Mouse (Mus musculus) embryonic facial prominence, embryonic 15.5 days (tissue): Measurements from ENCODE around the gene Svop. TPM values are rescaled to one million over a fixed set of nuclear protein-coding genes. Genes with fewer than 3 reads are reported as not detected.
A peak's percentile ranks its signal among the peaks of the same experiment; 100 is the strongest.

ENCODE experiments used
- ATAC-seq: fragments of 200-750 bp; cut with Nextera tagmentation; 2 replicates; pipeline ENCODE4 v1.8.0; 2017; ENCODE audit warnings: low read depth, moderate TSS enrichment; ENCODE audit not compliant: insufficient number of reproducible peaks, low FRiP score, low TSS enrichment
- H3K27ac ChIP-seq: fragments of 300-500 bp; sonication (generic); replicated peaks from 2 replicates; pipeline ENCODE4 v1.5.1; 2015; ENCODE audit warnings: mild to moderate bottlenecking, inconsistent platforms
- H3K27me3 ChIP-seq: fragments of 300-500 bp; sonication (generic); 2 replicates; pipeline ENCODE4 v1.6.1; 2015; ENCODE audit warnings: inconsistent platforms
- H3K36me3 ChIP-seq: fragments of 300-500 bp; sonication (generic); 2 replicates; pipeline ENCODE4 v1.6.1; 2015; ENCODE audit warnings: mild to moderate bottlenecking, inconsistent platforms
- H3K4me1 ChIP-seq: fragments of 300-500 bp; sonication (generic); 2 replicates; pipeline ENCODE4 v1.6.1; 2015; ENCODE audit warnings: inconsistent platforms
- H3K4me2 ChIP-seq: fragments of 300-500 bp; sonication (generic); replicated peaks from 2 replicates; pipeline ENCODE4 v1.6.1; 2015; ENCODE audit warnings: mild to moderate bottlenecking, inconsistent platforms
- H3K4me3 ChIP-seq: fragments of 300-500 bp; sonication (generic); replicated peaks from 2 replicates; pipeline ENCODE4 v1.5.1; 2015; ENCODE audit warnings: mild to moderate bottlenecking, inconsistent platforms
- H3K9ac ChIP-seq: fragments of 300-500 bp; sonication (generic); 2 replicates; pipeline ENCODE4 v1.6.1; 2015; ENCODE audit warnings: inconsistent platforms
- H3K9me3 ChIP-seq: fragments of 300-500 bp; sonication (generic); replicated peaks from 2 replicates; pipeline ENCODE4 v1.6.1; 2016; ENCODE audit warnings: inconsistent platforms
- WGBS: fragments of 180-500 bp; shearing (Covaris S2); methylation state at CpG from one replicate; pipeline ENCODE4 v1.1.7; 2015; 5-methylcytosine and 5-hydroxymethylcytosine counted together
- polyA plus RNA-seq: library from polyadenylated mRNA; unstranded; fragments of >200 nt; fragmentation: Nextera tagmentation; extraction: Ambion mirVana; gene quantifications from 2 replicates; pipeline ENCODE4 v1.2.1, GENCODE M21; 2015

The Svop gene
- polyA plus RNA-seq, 1 experiment from 2014 or later = 0.48 TPM

GRCm38 (mm10) chr5:114101873-114102272 is 10.5 kb upstream of the Svop start:
- Histone ChIP-seq H3K27me3 (no peaks in the 10 kb centered on the region), H3K4me3 (no peak overlapping the region), H3K9ac (no peak overlapping the region), H3K36me3 (peaks cover 27% of the 10 kb centered on the region), H3K4me2 (no peak overlapping the region), H3K4me1 (peaks cover 19% of the 10 kb centered on the region), H3K9me3 (no peaks in the 10 kb centered on the region), H3K27ac (no peak overlapping the region)
- no peak for ATAC-seq
- WGBS = 81% methylated on average over 4 of the region's 4 CpGs

- ATAC-seq = peak; percentile 56
- WGBS = 3% methylated on average over 50 of the region's 64 CpGs
- Histone ChIP-seq H3K4me3 (peak overlapping the region; percentile 95), H3K36me3 (peaks cover 14% of the 10 kb centered on the region), H3K27me3 (no peaks in the 10 kb centered on the region), H3K27ac (0 out of 2 replicates have a peak overlapping the region, but pooled peaks have one; percentile 68), H3K4me2 (peak overlapping the region; percentile 92), H3K9me3 (no peaks in the 10 kb centered on the region), H3K4me1 (peaks cover 19% of the 10 kb centered on the region), H3K9ac (peak overlapping the region; percentile 96)
Observed at GRCm38 (mm10) chr5:114100390-114101099, 9.2 kb upstream of the Svop start.

- Histone ChIP-seq H3K36me3 (peaks cover 7% of the 10 kb centered on the region; the same call in 1 of the 2 replicates), H3K4me3 (peak overlapping the region; percentile 95), H3K4me2 (peak overlapping the region; percentile 92), H3K9ac (peak overlapping the region; percentile 96), H3K4me1 (peaks cover 19% of the 10 kb centered on the region), H3K9me3 (no peaks in the 10 kb centered on the region), H3K27ac (peak overlapping the region; percentile 68), H3K27me3 (no peaks in the 10 kb centered on the region)
- 7% methylated on average over 37 of the region's 37 CpGs for WGBS
- peak; percentile 91 for ATAC-seq
Observed at GRCm38 (mm10) chr5:114099709-114100389, 8.5 kb upstream of the Svop start.

GRCm38 (mm10) chr5:114090421-114091013 is 853 bp downstream of the Svop start:
- ATAC-seq = no peak
- Histone ChIP-seq H3K27me3 (no peaks in the 10 kb centered on the region), H3K4me1 (peaks cover 13% of the 10 kb centered on the region), H3K4me3 (0 out of 2 replicates have a peak overlapping the region, but pooled peaks have one; percentile 26), H3K9me3 (no peaks in the 10 kb centered on the region), H3K27ac (no peak overlapping the region), H3K9ac (no peak overlapping the region), H3K36me3 (no peaks in the 10 kb centered on the region), H3K4me2 (peak overlapping the region; percentile 50; the same call in 1 of the 2 replicates)
- 15% methylated on average over 7 of the region's 7 CpGs for WGBS

GRCm38 (mm10) chr5:114087875-114088480 is 3.4 kb downstream of the Svop start:
- Histone ChIP-seq H3K36me3 (no peaks in the 10 kb centered on the region), H3K4me3 (no peak overlapping the region), H3K27ac (no peak overlapping the region), H3K9me3 (no peaks in the 10 kb centered on the region), H3K4me2 (no peak overlapping the region), H3K27me3 (no peaks in the 10 kb centered on the region), H3K4me1 (peaks cover 13% of the 10 kb centered on the region), H3K9ac (no peak overlapping the region)
- no peak for ATAC-seq
- WGBS = 63% methylated on average over 12 of the region's 12 CpGs

- Histone ChIP-seq H3K27ac (no peak overlapping the region), H3K36me3 (no peaks in the 10 kb centered on the region), H3K9me3 (no peaks in the 10 kb centered on the region), H3K4me3 (no peak overlapping the region), H3K9ac (no peak overlapping the region), H3K27me3 (no peaks in the 10 kb centered on the region), H3K4me1 (0 out of 2 replicates have a peak, but pooled peaks cover under 1% of the 10 kb centered on the region), H3K4me2 (no peak overlapping the region)
- ATAC-seq = no peak
- WGBS = 81% methylated on average over 14 of the region's 14 CpGs
Observed at GRCm38 (mm10) chr5:114085501-114085900, 5.9 kb downstream of the Svop start.

GRCm38 (mm10) chr5:114077009-114077408 is 14.4 kb downstream of the Svop start:
- Histone ChIP-seq H3K4me1 (no peaks in the 10 kb centered on the region), H3K27ac (no peak overlapping the region), H3K4me2 (no peak overlapping the region), H3K9ac (no peak overlapping the region), H3K36me3 (no peaks in the 10 kb centered on the region), H3K4me3 (no peak overlapping the region), H3K27me3 (no peaks in the 10 kb centered on the region), H3K9me3 (no peaks in the 10 kb centered on the region)
- no peak for ATAC-seq
- WGBS = 62% methylated on average over 8 of the region's 8 CpGs

- Histone ChIP-seq H3K9me3 (no peaks in the 10 kb centered on the region), H3K4me3 (no peak overlapping the region), H3K4me2 (no peak overlapping the region), H3K27ac (no peak overlapping the region), H3K4me1 (no peaks in the 10 kb centered on the region), H3K36me3 (no peaks in the 10 kb centered on the region), H3K27me3 (no peaks in the 10 kb centered on the region), H3K9ac (no peak overlapping the region)
- no peak for ATAC-seq
- WGBS = 46% methylated on average over 2 of the region's 2 CpGs
Observed at GRCm38 (mm10) chr5:114072262-114072661, 19.1 kb downstream of the Svop start.

GRCm38 (mm10) chr5:114070858-114071257 is 20.5 kb downstream of the Svop start:
- WGBS = 84% methylated on average over 4 of the region's 4 CpGs
- H3K27me3 ChIP-seq = no peaks in the 10 kb centered on the region
- no peak for ATAC-seq
- no peak overlapping the region for H3K4me2 ChIP-seq
- no peak overlapping the region for H3K4me3 ChIP-seq
- H3K36me3 ChIP-seq = no peaks in the 10 kb centered on the region
- H3K9ac ChIP-seq = no peak overlapping the region
- H3K9me3 ChIP-seq = no peaks in the 10 kb centered on the region
- H3K4me1 ChIP-seq = no peaks in the 10 kb centered on the region
- no peak overlapping the region for H3K27ac ChIP-seq

GRCm38 (mm10) chr5:114067982-114068381 is 23.4 kb downstream of the Svop start:
- Histone ChIP-seq H3K4me3 (no peak overlapping the region), H3K4me1 (no peaks in the 10 kb centered on the region), H3K27me3 (no peaks in the 10 kb centered on the region), H3K36me3 (no peaks in the 10 kb centered on the region), H3K9ac (no peak overlapping the region), H3K27ac (no peak overlapping the region), H3K4me2 (no peak overlapping the region), H3K9me3 (no peaks in the 10 kb centered on the region)
- 70% methylated on average over 9 of the region's 9 CpGs for WGBS
- ATAC-seq = no peak

- Histone ChIP-seq H3K4me2 (no peak overlapping the region), H3K9ac (no peak overlapping the region)
- 72% methylated on average over 9 of the region's 9 CpGs for WGBS
Observed at GRCm38 (mm10) chr5:114067543-114067942, 23.8 kb downstream of the Svop start.

More at GRCm38 (mm10) chr5:114067543-114067942, 23.8 kb downstream of the Svop start:
- Histone ChIP-seq H3K4me3 (no peak overlapping the region), H3K27me3 (no peaks in the 10 kb centered on the region), H3K27ac (no peak overlapping the region), H3K36me3 (no peaks in the 10 kb centered on the region), H3K4me1 (no peaks in the 10 kb centered on the region), H3K9me3 (no peaks in the 10 kb centered on the region)
- ATAC-seq = no peak
